Mouse (Mus musculus): Measurements from ENCODE around the gene Telo2. TPM values are rescaled to one million over a fixed set of nuclear protein-coding genes. Genes with fewer than 3 reads are reported as not detected.

The Telo2 gene
- total and polyA plus RNA-seq, 3 experiments: 12.1 to 13.5 (median 12.7) TPM

DNA sequence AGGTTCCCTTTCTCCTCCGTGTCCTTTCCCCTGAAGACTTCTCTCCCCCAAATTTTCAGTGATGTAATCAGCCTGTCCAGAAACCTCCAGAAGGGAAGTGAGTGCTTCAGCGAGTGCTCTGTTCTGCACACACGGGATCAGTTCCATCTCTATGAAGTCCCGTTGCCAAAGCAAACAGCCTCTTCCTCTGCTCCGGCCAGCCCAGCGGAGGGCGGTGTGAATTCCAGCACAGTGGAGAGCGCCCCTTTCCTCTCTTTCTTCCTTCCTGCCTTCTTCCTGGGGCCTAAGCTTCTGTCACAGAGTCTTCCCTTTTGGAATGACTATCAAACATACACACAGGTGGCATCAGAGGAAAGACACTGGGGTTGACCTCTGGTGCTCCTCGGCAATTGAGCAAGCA, 51.4 kb downstream of the Telo2 start:
- Histone ChIP-seq H3K9ac (ENCODE audit: low read depth, low read length) (no peak overlapping the region; the same call in 1 of the 2 replicates), H3K4me1 (ENCODE audit: control insufficient read depth, insufficient read depth, low read length) (peaks cover 45% of the 10 kb centered on the region), H3K36me3 (ENCODE audit: control insufficient read depth, insufficient read depth, low read length) (peaks cover 40% of the 10 kb centered on the region), H3K27me3 (ENCODE audit: control insufficient read depth, insufficient read depth, low read length) (no peaks in the 10 kb centered on the region), H3K79me2 (replicated peaks; ENCODE audit: control insufficient read depth, insufficient read depth, low read length) (no peaks in the 10 kb centered on the region), H3K4me3 (peak overlapping the region; percentile 4; the same call in 1 of the 2 replicates), H3K27ac (peak overlapping the region; percentile 96)
- 30% methylated on average over 9 of the region's 9 CpGs for whole genome bisulfite sequencing
- TF ChIP-seq CTCF (IDR thresholded peaks at IDR 0.05) (peak; percentile 15; the same call in 1 of the 2 replicates), EP300 (IDR thresholded peaks at IDR 0.05; ENCODE audit: insufficient read depth, low read depth, low read length) (peak; percentile 96), POLR2A (IDR thresholded peaks at IDR 0.05; ENCODE audit: insufficient read depth, low read depth, low read length) (peak; percentile 60; the same call in 1 of the 2 replicates)
- DNase-seq: peak; percentile 79 to 89
- intact Hi-C loops (cut with DNase I): loop anchor here (1.0 to 5.0 kb wide), 2 partner anchors 17 to 47 kb away; partner anchors contain the start of genes Cramp1l and Ift140

DNA sequence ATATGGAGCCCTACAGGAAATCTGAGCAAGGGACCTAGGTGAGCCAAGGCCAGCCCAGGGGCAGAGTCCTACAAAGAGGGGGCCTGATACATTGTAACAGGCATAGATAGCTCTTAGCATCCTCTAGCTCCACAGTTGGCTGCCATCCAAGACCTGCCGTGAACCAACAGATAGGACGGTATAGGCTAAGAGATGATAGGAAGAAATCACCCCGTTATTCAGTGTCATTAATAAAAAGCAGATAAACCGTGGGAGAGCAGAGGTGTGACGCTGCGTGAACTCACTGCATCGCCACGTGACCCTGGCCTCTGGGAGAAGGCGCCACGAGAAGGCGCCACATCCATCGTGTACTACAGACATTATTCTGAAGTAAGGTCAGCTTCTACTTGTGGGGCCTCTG, 51.9 kb downstream of the Telo2 start:
- H3K4me3 ChIP-seq: peak overlapping the region; percentile 4
- H3K27ac ChIP-seq: peak overlapping the region; percentile 96
- TF ChIP-seq CTCF (IDR thresholded peaks at IDR 0.05) (peak; percentile 32), POLR2A (IDR thresholded peaks at IDR 0.05; ENCODE audit: insufficient read depth, low read depth, low read length) (no peak)
- DNase-seq: peak in 1 of 2 experiments; percentile 58
- WGBS: 16% methylated on average over 12 of the region's 12 CpGs
- H3K4me1 ChIP-seq (ENCODE audit: control insufficient read depth, insufficient read depth, low read length): peaks cover 43% of the 10 kb centered on the region
- no peaks in the 10 kb centered on the region for H3K79me2 ChIP-seq (replicated peaks; ENCODE audit: control insufficient read depth, insufficient read depth, low read length)
- H3K9ac ChIP-seq (ENCODE audit: low read depth, low read length): peak overlapping the region; percentile 14
- intact Hi-C loops (cut with DNase I): loop anchor here (1.0 to 5.0 kb wide), 3 partner anchors 15 to 47 kb away; partner anchors contain the start of genes Cramp1l and Ift140
- H3K27me3 ChIP-seq (ENCODE audit: control insufficient read depth, insufficient read depth, low read length): no peaks in the 10 kb centered on the region
- H3K36me3 ChIP-seq (ENCODE audit: control insufficient read depth, insufficient read depth, low read length): peaks cover 37% of the 10 kb centered on the region

DNA sequence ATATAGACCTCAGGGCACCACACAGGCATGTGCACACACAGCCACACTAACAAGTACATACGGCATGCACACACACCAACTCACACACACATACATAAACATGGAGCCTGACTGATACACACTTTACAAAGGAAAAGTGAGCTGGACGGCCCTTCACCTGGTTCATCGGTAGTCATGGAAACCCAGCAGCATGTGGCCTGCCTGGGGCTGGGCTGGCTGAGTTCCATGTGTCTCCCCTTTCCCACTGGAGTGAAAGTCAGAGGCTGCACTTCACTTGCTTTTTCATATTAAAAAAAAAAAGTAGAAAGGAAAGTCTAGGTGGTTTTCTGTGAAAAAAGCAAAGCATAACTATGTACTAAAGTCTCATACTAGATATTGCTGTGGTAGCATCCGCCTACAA, 52.5 kb downstream of the Telo2 start:
- Histone ChIP-seq H3K27ac (peak overlapping the region; percentile 96), H3K27me3 (ENCODE audit: control insufficient read depth, insufficient read depth, low read length) (no peaks in the 10 kb centered on the region), H3K36me3 (ENCODE audit: control insufficient read depth, insufficient read depth, low read length) (peaks cover 33% of the 10 kb centered on the region), H3K79me2 (replicated peaks; ENCODE audit: control insufficient read depth, insufficient read depth, low read length) (no peaks in the 10 kb centered on the region), H3K4me3 (no peak overlapping the region; the same call in 1 of the 2 replicates), H3K9ac (ENCODE audit: low read depth, low read length) (no peak overlapping the region), H3K4me1 (ENCODE audit: control insufficient read depth, insufficient read depth, low read length) (peaks cover 40% of the 10 kb centered on the region)
- intact Hi-C loops (cut with DNase I): loop anchor here (2.0 to 5.0 kb wide), 2 partner anchors 14 to 46 kb away; partner anchors contain the start of genes Cramp1l and Ift140
- WGBS: 76% methylated on average over 4 of the region's 4 CpGs
- TF ChIP-seq CTCF (IDR thresholded peaks at IDR 0.05): no peak
- TF ChIP-seq POLR2A (IDR thresholded peaks at IDR 0.05; ENCODE audit: insufficient read depth, low read depth, low read length): no peak
- no peak for TF ChIP-seq EP300 (IDR thresholded peaks at IDR 0.05; ENCODE audit: insufficient read depth, low read depth, low read length)
- DNase-seq: no peak

DNA sequence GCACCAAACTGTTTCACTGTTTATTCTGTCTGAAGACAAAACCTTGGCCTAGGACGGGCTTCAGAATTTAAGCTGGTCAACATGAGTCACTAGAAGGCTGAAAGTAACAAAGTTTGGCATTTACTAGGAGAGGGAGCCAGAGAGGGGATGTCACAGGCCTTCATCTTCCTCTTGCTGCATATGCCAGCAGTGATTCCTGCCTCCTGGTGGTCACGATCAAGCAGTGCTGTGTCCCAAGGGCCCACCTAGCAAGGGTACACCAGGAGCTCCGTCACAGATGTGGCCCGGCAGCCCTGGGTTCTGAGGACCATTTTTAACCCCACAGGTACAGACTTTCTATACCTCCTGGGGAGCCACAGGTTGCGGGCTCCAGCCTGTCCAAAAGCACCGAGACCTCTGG, 58.7 kb downstream of the Telo2 start:
- intact Hi-C loops (cut with DNase I): no loop called here
- Histone ChIP-seq H3K27me3 (ENCODE audit: control insufficient read depth, insufficient read depth, low read length) (no peaks in the 10 kb centered on the region), H3K79me2 (replicated peaks; ENCODE audit: control insufficient read depth, insufficient read depth, low read length) (no peaks in the 10 kb centered on the region), H3K4me3 (no peak overlapping the region), H3K4me1 (ENCODE audit: control insufficient read depth, insufficient read depth, low read length) (peaks cover 8% of the 10 kb centered on the region), H3K36me3 (ENCODE audit: control insufficient read depth, insufficient read depth, low read length) (no peaks in the 10 kb centered on the region; the same call in 1 of the 2 replicates), H3K9ac (ENCODE audit: low read depth, low read length) (no peak overlapping the region), H3K27ac (no peak overlapping the region)
- DNase-seq: no peak
- WGBS: 77% methylated on average over 6 of the region's 6 CpGs
- no peak for TF ChIP-seq POLR2A (IDR thresholded peaks at IDR 0.05; ENCODE audit: insufficient read depth, low read depth, low read length)
- TF ChIP-seq EP300 (IDR thresholded peaks at IDR 0.05; ENCODE audit: insufficient read depth, low read depth, low read length): no peak
- peak; percentile 50 for TF ChIP-seq CTCF (IDR thresholded peaks at IDR 0.05)

DNA sequence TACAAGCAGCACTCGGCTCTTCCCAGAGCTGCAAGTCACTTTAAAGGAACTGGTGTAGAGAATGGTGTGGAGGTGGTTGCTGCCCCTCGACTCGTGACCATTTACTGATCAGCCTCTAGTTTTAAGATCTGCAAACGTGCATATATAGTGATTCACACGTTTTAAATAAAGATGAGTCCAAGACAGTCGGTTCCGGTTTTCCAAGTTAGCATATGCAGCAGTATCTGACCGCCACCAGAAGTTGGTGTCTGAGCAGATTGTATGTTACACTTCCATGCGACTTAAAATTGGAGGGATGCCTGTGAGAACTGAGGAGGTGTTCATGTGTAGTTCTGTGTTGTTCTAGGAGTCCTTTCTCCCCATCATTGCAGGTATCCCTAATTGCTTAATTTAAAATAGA, 62.5 kb downstream of the Telo2 start:
- Histone ChIP-seq H3K27ac (no peak overlapping the region), H3K9ac (ENCODE audit: low read depth, low read length) (no peak overlapping the region), H3K36me3 (ENCODE audit: control insufficient read depth, insufficient read depth, low read length) (no peaks in the 10 kb centered on the region; the same call in 1 of the 2 replicates), H3K4me1 (ENCODE audit: control insufficient read depth, insufficient read depth, low read length) (no peaks in the 10 kb centered on the region), H3K79me2 (replicated peaks; ENCODE audit: control insufficient read depth, insufficient read depth, low read length) (no peaks in the 10 kb centered on the region), H3K4me3 (no peak overlapping the region), H3K27me3 (ENCODE audit: control insufficient read depth, insufficient read depth, low read length) (no peaks in the 10 kb centered on the region)
- 79% methylated on average over 9 of the region's 9 CpGs for WGBS
- no peak for DNase-seq
- intact Hi-C loops (cut with DNase I): no loop called here
- no peak for TF ChIP-seq CTCF (IDR thresholded peaks at IDR 0.05)
- no peak for TF ChIP-seq EP300 (IDR thresholded peaks at IDR 0.05; ENCODE audit: insufficient read depth, low read depth, low read length)
- no peak for TF ChIP-seq POLR2A (IDR thresholded peaks at IDR 0.05; ENCODE audit: insufficient read depth, low read depth, low read length)

Other genes starting within 250 kb of the Telo2 start
- 10 to 100 TPM; 11.7 to 12.7 TPM for gene Igfals, start 250.0 kb downstream of the Telo2 start, total RNA-seq (2021)
- 6.4 and 9.2 TPM in 2 replicates for gene Igfals, start 250.0 kb downstream of the Telo2 start, polyA plus RNA-seq (2012; rRNA removed)
- gene Nubp2, start 229.6 kb downstream of the Telo2 start, total RNA-seq (2021): 10 to 100 TPM; 18.2 to 22.7 TPM
- 17.8 and 17.9 TPM in 2 replicates for gene Nubp2, start 229.6 kb downstream of the Telo2 start, polyA plus RNA-seq (2012; rRNA removed)
- gene Spsb3, start 229.3 kb downstream of the Telo2 start, total RNA-seq (2021): 10 to 100 TPM; 30.4 to 33.8 TPM
- 47.0 and 66.2 TPM in 2 replicates for gene Spsb3, start 229.3 kb downstream of the Telo2 start, polyA plus RNA-seq (2012; rRNA removed)
- gene Eme2, start 220.9 kb downstream of the Telo2 start, total RNA-seq (2021): 10 to 100 TPM; 16.9 to 18.3 TPM
- gene Eme2, start 220.9 kb downstream of the Telo2 start, polyA plus RNA-seq (2012; rRNA removed): 19.3 and 20.3 TPM in 2 replicates
- gene Mrps34, start 220.9 kb downstream of the Telo2 start, total RNA-seq (2021): 100 to 1,000 TPM in 1 of 2 experiments, 10 to 100 TPM in 1; 95.6 to 102 TPM
- gene Mrps34, start 220.9 kb downstream of the Telo2 start, polyA plus RNA-seq (2012; rRNA removed): 102 and 133 TPM in 2 replicates
- gene Nme3, start 219.5 kb downstream of the Telo2 start, total RNA-seq (2021): 10 to 100 TPM; 30.7 to 37.7 TPM
- gene Nme3, start 219.5 kb downstream of the Telo2 start, polyA plus RNA-seq (2012; rRNA removed): 46.4 and 55.2 TPM in 2 replicates
- 10 to 100 TPM; 60.0 to 67.9 TPM for gene Mapk8ip3, start 179.0 kb downstream of the Telo2 start, total RNA-seq (2021)
- 74.4 and 105 TPM in 2 replicates for gene Mapk8ip3, start 179.0 kb downstream of the Telo2 start, polyA plus RNA-seq (2012; rRNA removed)
- 1 to 10 TPM; 9.2 TPM for gene Jpt2, start 155.3 kb downstream of the Telo2 start, total RNA-seq (2021)
- gene Jpt2, start 155.3 kb downstream of the Telo2 start, polyA plus RNA-seq (2012; rRNA removed): 4.3 and 5.7 TPM in 2 replicates
- gene Cramp1l, start 100.2 kb downstream of the Telo2 start, total RNA-seq (2021): 1 to 10 TPM; 9.4 to 9.8 TPM
- 9.6 and 13.7 TPM in 2 replicates for gene Cramp1l, start 100.2 kb downstream of the Telo2 start, polyA plus RNA-seq (2012; rRNA removed)
- 1 to 10 TPM; 3.1 to 5.0 TPM for gene Ift140, start 99.9 kb downstream of the Telo2 start, total RNA-seq (2021)
- gene Ift140, start 99.9 kb downstream of the Telo2 start, polyA plus RNA-seq (2012; rRNA removed): 4.6 and 5.2 TPM in 2 replicates
- gene Tmem204, start 32.4 kb downstream of the Telo2 start, total RNA-seq (2021): 10 to 100 TPM; 40.0 to 45.1 TPM
- gene Tmem204, start 32.4 kb downstream of the Telo2 start, polyA plus RNA-seq (2012; rRNA removed): 77.3 and 82.0 TPM in 2 replicates
- gene Ptx4, start 4.8 kb upstream of the Telo2 start, total RNA-seq (2021): 1 to 10 TPM; 5.4 to 5.8 TPM
- 0.16 and 0.26 TPM in 2 replicates for gene Ptx4, start 4.8 kb upstream of the Telo2 start, polyA plus RNA-seq (2012; rRNA removed)
- gene Clcn7, start 17.4 kb upstream of the Telo2 start, total RNA-seq (2021): 10 to 100 TPM; 25.4 to 28.5 TPM
- 24.6 and 31.3 TPM in 2 replicates for gene Clcn7, start 17.4 kb upstream of the Telo2 start, polyA plus RNA-seq (2012; rRNA removed)
- gene Ccdc154, start 46.5 kb upstream of the Telo2 start, total RNA-seq (2021): not detected
- 0.06 TPM in 1 of 2 replicates, not detected in the other for gene Ccdc154, start 46.5 kb upstream of the Telo2 start, polyA plus RNA-seq (2012; rRNA removed)
- gene Gm38655, start 59.5 kb upstream of the Telo2 start, total RNA-seq (2021): not detected
- gene Gm38655, start 59.5 kb upstream of the Telo2 start, polyA plus RNA-seq (2012; rRNA removed): 0.29 TPM in 1 of 2 replicates, not detected in the other
- gene BC003965, start 68.6 kb upstream of the Telo2 start, total RNA-seq (2021): 10 to 100 TPM; 20.8 to 22.2 TPM
- 12.1 and 18.6 TPM in 2 replicates for gene BC003965, start 68.6 kb upstream of the Telo2 start, polyA plus RNA-seq (2012; rRNA removed)
- 1 to 10 TPM; 7.4 to 7.5 TPM for gene Unkl, start 72.4 kb upstream of the Telo2 start, total RNA-seq (2021)
- 6.6 and 9.1 TPM in 2 replicates for gene Unkl, start 72.4 kb upstream of the Telo2 start, polyA plus RNA-seq (2012; rRNA removed)
- gene Gnptg, start 124.2 kb upstream of the Telo2 start, total RNA-seq (2021): 10 to 100 TPM; 13.6 to 16.1 TPM
- 18.0 and 19.5 TPM in 2 replicates for gene Gnptg, start 124.2 kb upstream of the Telo2 start, polyA plus RNA-seq (2012; rRNA removed)
- gene Tsr3, start 124.2 kb upstream of the Telo2 start, total RNA-seq (2021): 1 to 10 TPM; 6.9 to 8.2 TPM
- gene Tsr3, start 124.2 kb upstream of the Telo2 start, polyA plus RNA-seq (2012; rRNA removed): 7.1 TPM in 2 replicates
- under 1 TPM; 0.32 to 0.39 TPM for gene Baiap3, start 140.4 kb upstream of the Telo2 start, total RNA-seq (2021)
- 0.79 and 1.5 TPM in 2 replicates for gene Baiap3, start 140.4 kb upstream of the Telo2 start, polyA plus RNA-seq (2012; rRNA removed)
- gene Ube2i, start 158.7 kb upstream of the Telo2 start, total RNA-seq (2021): 10 to 100 TPM; 88.3 to 90.3 TPM
- gene Ube2i, start 158.7 kb upstream of the Telo2 start, polyA plus RNA-seq (2012; rRNA removed): 69.7 and 94.6 TPM in 2 replicates
- gene Prss34, start 182.4 kb upstream of the Telo2 start, total RNA-seq (2021): under 1 TPM; 0.21 to 0.36 TPM
- gene Prss34, start 182.4 kb upstream of the Telo2 start, polyA plus RNA-seq (2012; rRNA removed): 0.14 and 0.35 TPM in 2 replicates
- gene Prss28, start 192.7 kb upstream of the Telo2 start, total RNA-seq (2021): not detected
- gene Prss28, start 192.7 kb upstream of the Telo2 start, polyA plus RNA-seq (2012; rRNA removed): not detected in 2 replicates
- gene Prss29, start 202.7 kb upstream of the Telo2 start, total RNA-seq (2021): not detected
- not detected in 2 replicates for gene Prss29, start 202.7 kb upstream of the Telo2 start, polyA plus RNA-seq (2012; rRNA removed)
- gene Tpsab1, start 229.6 kb upstream of the Telo2 start, total RNA-seq (2021): under 1 TPM; 0.70 to 0.82 TPM
- gene Tpsab1, start 229.6 kb upstream of the Telo2 start, polyA plus RNA-seq (2012; rRNA removed): 0.12 and 0.31 TPM in 2 replicates

Measured in heart, adult 2 months (tissue).